Mouse (Mus musculus) liver, embryonic 14.5 days (tissue): Measurements from ENCODE around the gene Kcng4. TPM values are rescaled to one million over a fixed set of nuclear protein-coding genes. Genes with fewer than 3 reads are reported as not detected.

ENCODE experiments used
- ATAC-seq: fragments of 200-750 bp; cut with Nextera tagmentation; 2 replicates; pipeline ENCODE4 v1.8.0; 2017; ENCODE audit warnings: moderate number of reproducible peaks, mild to moderate bottlenecking, moderate library complexity; ENCODE audit not compliant: insufficient read depth
- DNase-seq, 3 experiments: peaks; one replicate each; pipeline ENCODE4 v3.0.0-alpha.2; 2012 to 2013; ENCODE audit warnings: low read depth in 3 of 3, low spot score in 3 of 3
- H3K27ac ChIP-seq: fragments of 300-500 bp; sonication (generic); 2 replicates; pipeline ENCODE4 v1.5.1; 2014; ENCODE audit warnings: moderate library complexity, mild to moderate bottlenecking, control low read depth, inconsistent platforms
- H3K27me3 ChIP-seq: fragments of 300-500 bp; sonication (generic); 2 replicates; pipeline ENCODE4 v1.6.1; 2014; ENCODE audit warnings: mild to moderate bottlenecking, low read length, moderate library complexity; ENCODE audit not compliant: control insufficient read depth, insufficient read depth
- H3K36me3 ChIP-seq: fragments of 300-500 bp; sonication (generic); replicated peaks from 2 replicates; pipeline ENCODE4 v1.6.1; 2014; ENCODE audit warnings: low read depth; ENCODE audit not compliant: control insufficient read depth, insufficient read depth
- H3K4me1 ChIP-seq, 2 experiments: fragments of 200-500 bp in 1 of 2; fragments of 300-500 bp in 1 of 2; sonication (generic) in 1 of 2; replicated peaks; 2 replicates each; pipeline ENCODE4 v1.6.1; 2012 to 2014; ENCODE audit warnings: antibody characterized with exemption in 1 of 2, inconsistent platforms in 1 of 2, low read length in 1 of 2; ENCODE audit not compliant: control insufficient read depth in 2 of 2, insufficient read depth in 2 of 2
- H3K4me2 ChIP-seq: fragments of 300-500 bp; sonication (generic); 2 replicates; pipeline ENCODE4 v1.6.1; 2014; ENCODE audit warnings: low read depth, mild to moderate bottlenecking, control low read depth, moderate library complexity
- H3K4me3 ChIP-seq, 2 experiments: fragments of 200-500 bp in 1 of 2; fragments of 300-500 bp in 1 of 2; sonication (generic) in 1 of 2; 2 replicates each; pipeline ENCODE4 v1.5.1; 2012 to 2014; ENCODE audit warnings: low read depth in 2 of 2, low read length in 2 of 2, mild to moderate bottlenecking in 2 of 2, control low read depth in 1 of 2, inconsistent platforms in 1 of 2, moderate library complexity in 1 of 2; ENCODE audit not compliant: insufficient read depth in 1 of 2
- H3K9ac ChIP-seq: fragments of 300-500 bp; sonication (generic); replicated peaks from 2 replicates; pipeline ENCODE4 v1.6.1; 2014; ENCODE audit warnings: mild to moderate bottlenecking, control low read depth, moderate library complexity
- H3K9me3 ChIP-seq: fragments of 300-500 bp; sonication (generic); 2 replicates; pipeline ENCODE4 v1.6.1; 2016; ENCODE audit warnings: low read length, mixed read lengths; ENCODE audit not compliant: control insufficient read depth
- CTCF ChIP-seq: IDR thresholded peaks from 2 replicates; pipeline ENCODE4 v1.5.1; 2016; ENCODE audit warnings: antibody characterized with exemption, low read depth, control low read depth
- EP300 ChIP-seq: IDR thresholded peaks from 2 replicates; pipeline ENCODE4 v1.6.1; 2016; ENCODE audit warnings: antibody characterized with exemption, low read depth
- WGBS: fragments of 180-500 bp; shearing (Covaris S2); extraction: QIAGEN DNeasy Blood & Tissue Kit; methylation state at CpG from one replicate; pipeline ENCODE4 v1.1.7; 2014; ENCODE audit not compliant: insufficient replicate concordance; 5-methylcytosine and 5-hydroxymethylcytosine counted together
- polyA plus RNA-seq, 2 experiments: library from polyadenylated mRNA; depleted of rRNA in 1 of 2; stranded (reverse) in 1 of 2; unstranded in 1 of 2; fragments of >200 nt; fragmentation: Nextera tagmentation in 1 of 2; extraction: Ambion mirVana in 1 of 2; gene quantifications; 2 replicates each; pipeline versions ENCODE4 v1.2.1 to v1.2.3; 2012 to 2014

Kcng4 gene
- polyA plus RNA-seq, 2 experiments, result not detected

- Histone ChIP-seq H3K27me3 (no peaks in the 10 kb centered on the region), H3K9ac (peak within 1 kb of the TSS; percentile 89), H3K27ac (peak within 1 kb of the TSS; percentile 62), H3K4me2 (peak within 1 kb of the TSS; percentile 95), H3K9me3 (no peaks in the 10 kb centered on the region), H3K36me3 (peaks cover 4% of the 10 kb centered on the region; the same call in 1 of the 2 replicates), H3K4me1 (peaks cover 3 to 7% of the 10 kb centered on the region in 2 experiments; a peak in 3 of 4 replicates), H3K4me3 (peak within 1 kb of the TSS; percentile 87 to 91)
- WGBS, result 1% methylated on average over 23 of the region's 23 CpGs
- DNase-seq (peak; percentile 85 to 91 (median 85)), ATAC-seq (peak; percentile 81)
- TF ChIP-seq CTCF, result peak; percentile 97
- TF ChIP-seq EP300, result no peak
Measured at GRCm38 (mm10) chr8:119604996-119605395, 30.5 kb downstream of the Kcng4 start, which contains the start of gene Taf1c. Gene Taf1c, minus strand, starts transcription at chr8:119605222.

- H3K4me2 ChIP-seq, result peak overlapping the region; percentile 95
- ATAC-seq (peak; percentile 74), DNase-seq (peak; percentile 20 to 40 (median 30))
- peaks cover 4% of the 10 kb centered on the region for H3K36me3 ChIP-seq
- WGBS, result 4% methylated on average over 12 of the region's 12 CpGs
- no peak for TF ChIP-seq CTCF
- peak; percentile 34; the same call in 1 of the 2 replicates for TF ChIP-seq EP300
- peak overlapping the region; percentile 89 for H3K9ac ChIP-seq
- H3K9me3 ChIP-seq, result no peaks in the 10 kb centered on the region
- peak overlapping the region; percentile 62 for H3K27ac ChIP-seq
- peaks cover 3 to 7% of the 10 kb centered on the region in 2 experiments; a peak in 3 of 4 replicates for H3K4me1 ChIP-seq
- peak overlapping the region; percentile 87 to 91 for H3K4me3 ChIP-seq
- H3K27me3 ChIP-seq, result no peaks in the 10 kb centered on the region
Measured at GRCm38 (mm10) chr8:119604398-119604803, 31.1 kb downstream of the Kcng4 start.

GRCm38 (mm10) chr8:119603771-119604170, 31.7 kb downstream of the Kcng4 start:
- H3K36me3 ChIP-seq, result peaks cover 4% of the 10 kb centered on the region
- no peaks in the 10 kb centered on the region for H3K27me3 ChIP-seq
- DNase-seq, result no peak
- peaks cover 3 to 7% of the 10 kb centered on the region in 2 experiments; a peak in 3 of 4 replicates for H3K4me1 ChIP-seq
- no peak overlapping the region for H3K27ac ChIP-seq
- ATAC-seq, result no peak
- no peaks in the 10 kb centered on the region for H3K9me3 ChIP-seq
- no peak overlapping the region; the same call in 1 of the 2 replicates for H3K9ac ChIP-seq
- 78% methylated on average over 4 of the region's 4 CpGs for WGBS
- H3K4me3 ChIP-seq, result peak overlapping the region; percentile 87 to 91
- TF ChIP-seq CTCF, result no peak
- TF ChIP-seq EP300, result no peak
- H3K4me2 ChIP-seq, result peak overlapping the region; percentile 95

GRCm38 (mm10) chr8:119591456-119591855, 44.0 kb downstream of the Kcng4 start:
- ATAC-seq, result no peak
- Histone ChIP-seq H3K36me3 (no peaks in the 10 kb centered on the region), H3K9ac (no peak overlapping the region), H3K4me2 (no peak overlapping the region), H3K27me3 (no peaks in the 10 kb centered on the region), H3K9me3 (no peaks in the 10 kb centered on the region), H3K27ac (no peak overlapping the region), H3K4me3 (no peak overlapping the region), H3K4me1 (peaks cover 0 to 1% of the 10 kb centered on the region in 2 experiments; a peak in 3 of 4 replicates)
- WGBS, result 80% methylated on average over 7 of the region's 7 CpGs
- no peak for DNase-seq
- TF ChIP-seq EP300 (no peak), CTCF (no peak)

GRCm38 (mm10) chr8:119590348-119590747, 45.1 kb downstream of the Kcng4 start:
- Histone ChIP-seq H3K36me3 (no peaks in the 10 kb centered on the region), H3K27ac (no peak overlapping the region), H3K27me3 (no peaks in the 10 kb centered on the region), H3K4me2 (no peak overlapping the region), H3K9ac (no peak overlapping the region), H3K4me1 (peaks cover 0 to 7% of the 10 kb centered on the region in 2 experiments; a peak in 3 of 4 replicates), H3K4me3 (no peak overlapping the region), H3K9me3 (no peaks in the 10 kb centered on the region)
- TF ChIP-seq EP300 (no peak), CTCF (no peak)
- ATAC-seq, result no peak
- DNase-seq, result no peak
- WGBS, result 56% methylated on average over 14 of the region's 14 CpGs
